Mouse (Mus musculus) bone marrow, adult 2 months (tissue): ENCODE results near the gene Copa. TPM values are rescaled to one million over a fixed set of nuclear protein-coding genes. Genes with fewer than 3 reads are reported as not detected.
A peak's percentile ranks its signal among the peaks of the same experiment; 100 is the strongest.

Source experiments
- H3K27ac ChIP-seq: fragments of 200-500 bp; 2 replicates; pipeline ENCODE4 v1.5.1; 2012; ENCODE audit warnings: low read depth, mild to moderate bottlenecking, control low read depth, inconsistent platforms, low read length; ENCODE audit not compliant: control insufficient read depth, poor library complexity, insufficient read depth
- H3K4me1 ChIP-seq: fragments of 200-500 bp; 2 replicates; pipeline ENCODE4 v1.6.1; 2011; ENCODE audit warnings: low read length; ENCODE audit not compliant: control insufficient read depth, insufficient read depth
- H3K4me3 ChIP-seq: fragments of 200-500 bp; replicated peaks from 2 replicates; pipeline ENCODE3; 2011; ENCODE audit warnings: mild to moderate bottlenecking, low read depth, low read length, control low read depth; ENCODE audit not compliant: control insufficient read depth
- CTCF ChIP-seq: fragments of 200-500 bp; IDR thresholded peaks from 2 replicates; pipeline ENCODE4 v1.5.1; 2011; ENCODE audit warnings: low read length, control low read depth; ENCODE audit not compliant: control insufficient read depth, insufficient read depth
- POLR2A ChIP-seq: fragments of 200-500 bp; IDR thresholded peaks from 2 replicates; pipeline ENCODE4 v1.6.1; 2011; ENCODE audit warnings: low read depth, mild to moderate bottlenecking, control low read depth, low read length, borderline replicate concordance; ENCODE audit not compliant: control insufficient read depth
- WGBS: fragments of 180-500 bp; shearing (Covaris S2); methylation state at CpG from one replicate; pipeline ENCODE4 v1.1.7; 2018; 5-methylcytosine and 5-hydroxymethylcytosine counted together
- polyA plus RNA-seq: library from polyadenylated mRNA; stranded (reverse); fragments of >200 nt; gene quantifications from 2 replicates; pipeline ENCODE4 v1.2.4, GENCODE M21; 2011; ENCODE audit warnings: low replicate concordance; ENCODE audit not compliant: missing spikeins, insufficient read depth, insufficient read length

Gene Copa
- polyA plus RNA-seq, result 35.1 and 45.8 TPM in 2 replicates

DNA sequence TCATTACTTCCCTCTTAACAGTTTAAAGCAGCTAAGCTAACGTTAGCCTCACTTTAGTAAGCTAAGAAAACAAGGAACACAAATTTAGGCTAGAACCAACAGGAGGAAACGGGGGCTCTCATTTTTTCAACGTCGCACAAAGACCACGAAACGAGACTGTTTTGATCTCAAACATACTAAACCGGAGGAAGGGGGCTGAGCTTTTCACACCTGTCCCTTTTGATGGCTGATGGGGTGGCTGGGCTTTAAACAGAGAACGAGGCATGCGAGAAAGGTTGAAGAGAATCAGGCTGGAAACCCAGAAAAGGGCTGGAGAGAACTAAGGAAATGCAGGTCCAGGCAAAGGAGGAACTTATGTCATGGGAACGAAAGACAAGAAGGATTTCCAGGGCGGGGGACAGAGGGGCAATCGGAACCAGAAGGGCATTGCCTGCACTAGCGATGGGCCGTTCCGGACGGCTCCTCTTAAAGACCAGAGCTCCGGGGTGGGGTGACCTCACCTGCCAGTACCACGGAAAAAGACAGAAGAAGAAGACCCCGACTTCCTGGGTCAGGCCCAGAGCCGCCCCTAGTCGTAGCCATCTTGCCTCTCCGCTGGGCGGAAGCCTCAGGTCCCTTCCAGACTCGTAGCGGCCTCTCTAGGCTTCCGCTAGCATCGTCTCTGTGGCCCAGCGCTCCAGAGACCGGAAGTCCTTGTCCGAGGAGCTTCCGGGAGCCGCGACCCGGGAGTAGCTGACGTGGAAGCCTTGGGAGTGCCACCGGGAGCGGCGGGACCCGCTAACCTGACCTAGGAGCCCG is at the start of gene Copa, which contains the start of gene Ncstn:
Gene Copa, plus strand, starts transcription at position 429 of the 798 bp plus-strand sequence.
Gene Ncstn, minus strand, starts transcription at position 695 of the 798 bp plus-strand sequence.
- peaks cover 3% of the 10 kb centered on the region; the same call in 1 of the 2 replicates for H3K4me1 ChIP-seq
- peak within 1 kb of the TSS; percentile 94 for H3K4me3 ChIP-seq
- TF ChIP-seq CTCF (no peak), POLR2A (peak; percentile 62; the same call in 1 of the 2 replicates)
- H3K27ac ChIP-seq, result peak within 1 kb of the TSS; percentile 45
- WGBS, result under 1% methylated on average over 40 of the region's 40 CpGs

DNA sequence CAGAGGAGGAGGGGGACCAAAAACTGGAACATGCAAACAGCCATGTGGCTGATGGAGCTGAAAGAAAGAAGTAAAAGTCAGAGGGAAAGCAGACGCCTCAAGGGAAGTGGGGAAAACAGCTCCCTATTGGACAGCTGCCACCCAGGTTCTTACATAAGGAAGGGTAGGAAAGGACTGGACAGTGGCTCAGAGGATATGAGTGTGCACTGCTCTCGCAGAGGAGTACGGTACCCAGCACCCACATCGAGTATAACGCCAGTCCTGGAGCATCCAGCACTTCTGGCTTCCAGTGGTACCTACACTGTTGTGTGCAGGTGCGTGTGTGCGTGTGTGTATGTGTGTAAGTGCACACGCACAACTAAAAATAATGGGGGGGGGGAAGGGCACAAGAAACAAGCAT is 35.9 kb upstream of the Copa start:
- Histone ChIP-seq H3K27ac (no peak overlapping the region), H3K4me3 (no peak overlapping the region), H3K4me1 (no peaks in the 10 kb centered on the region)
- no peak for TF ChIP-seq POLR2A
- WGBS, result 53% methylated on average over 8 of the region's 8 CpGs

DNA sequence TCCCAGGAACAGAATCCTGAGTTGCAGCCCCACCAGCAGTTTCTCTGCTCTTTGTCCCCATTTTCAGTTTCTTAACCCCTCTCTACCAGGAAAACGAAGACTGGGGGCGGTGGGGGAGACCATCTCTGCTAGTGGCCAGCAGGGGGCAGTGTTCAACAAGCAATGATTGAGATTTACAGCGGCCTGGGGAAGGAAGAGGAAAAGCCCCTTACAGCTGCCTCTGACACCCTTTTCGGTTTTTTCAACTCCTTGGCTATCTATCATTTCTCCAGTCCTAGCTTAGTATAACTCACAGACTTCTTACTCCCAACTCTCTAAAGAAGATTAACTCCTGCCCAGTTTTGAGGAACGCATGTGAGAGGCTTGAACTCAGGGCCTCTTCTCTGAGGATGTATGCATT is 35.4 kb upstream of the Copa start:
- H3K4me3 ChIP-seq, result no peak overlapping the region
- no peaks in the 10 kb centered on the region for H3K4me1 ChIP-seq
- TF ChIP-seq POLR2A (no peak), CTCF (peak; percentile 78)
- WGBS, result 22% methylated on average over 5 of the region's 5 CpGs
- H3K27ac ChIP-seq, result no peak overlapping the region

DNA sequence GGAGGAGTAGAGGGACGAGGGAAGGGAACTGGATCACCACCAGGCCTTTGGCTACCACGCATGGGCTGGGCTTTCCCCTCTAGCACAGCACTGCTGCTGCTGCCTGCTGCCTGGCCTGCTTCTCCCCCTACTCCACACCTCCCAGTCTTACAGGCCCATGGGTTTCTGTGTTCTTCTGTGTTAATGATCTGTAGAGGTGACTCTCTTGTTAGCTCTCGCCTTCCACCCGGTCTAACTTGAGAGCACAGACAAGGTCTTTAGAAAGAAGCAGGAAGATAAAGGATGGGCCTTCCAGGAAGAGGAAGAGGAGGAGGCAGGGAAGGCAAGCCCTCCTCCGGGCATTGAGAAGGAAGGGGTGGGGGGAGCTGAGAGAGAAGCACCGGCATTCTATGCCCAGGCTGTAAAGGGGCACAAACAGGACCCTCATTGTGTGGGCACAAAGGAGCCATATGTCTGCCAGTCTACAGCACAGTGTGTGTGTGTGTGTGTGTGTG is 34.0 kb upstream of the Copa start:
- Histone ChIP-seq H3K27ac (no peak overlapping the region), H3K4me3 (no peak overlapping the region), H3K4me1 (no peaks in the 10 kb centered on the region)
- 34% methylated on average over 6 of the region's 6 CpGs for WGBS
- TF ChIP-seq CTCF, result no peak

DNA sequence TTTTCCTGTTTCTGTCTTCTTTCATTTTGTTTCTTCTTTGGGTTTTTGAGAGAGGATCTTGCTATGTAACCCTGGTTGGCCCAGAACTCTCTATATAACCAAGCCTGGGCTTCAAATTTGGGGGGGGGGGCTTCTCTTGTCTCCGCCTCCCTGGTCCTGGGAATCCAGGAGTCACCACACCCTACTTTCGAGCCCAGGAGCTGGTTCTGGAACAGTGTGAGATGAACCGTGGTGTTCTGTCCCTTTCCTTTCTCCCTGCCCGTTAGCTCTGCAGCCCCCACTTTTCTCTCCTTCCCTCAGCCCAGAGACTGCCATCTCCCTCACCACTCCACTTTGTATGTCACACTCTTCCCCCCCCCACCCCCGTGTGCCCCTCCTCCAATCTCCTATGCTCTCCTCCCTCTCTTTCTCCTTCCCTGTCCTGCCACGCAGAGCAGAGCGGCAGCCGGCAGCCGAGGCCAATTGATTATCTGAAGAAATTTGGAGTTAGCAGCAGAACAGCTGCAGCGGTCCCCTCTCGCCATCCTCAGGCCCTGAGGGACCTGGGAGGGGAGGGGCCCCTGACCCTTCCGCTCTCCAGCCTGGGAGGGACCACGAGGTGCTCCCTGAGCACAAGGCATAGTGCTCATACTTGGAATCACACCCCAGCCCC is 33.1 kb upstream of the Copa start:
- Histone ChIP-seq H3K27ac (no peak overlapping the region), H3K4me1 (no peaks in the 10 kb centered on the region), H3K4me3 (no peak overlapping the region)
- WGBS, result 80% methylated on average over 13 of the region's 13 CpGs
- no peak for TF ChIP-seq POLR2A

DNA sequence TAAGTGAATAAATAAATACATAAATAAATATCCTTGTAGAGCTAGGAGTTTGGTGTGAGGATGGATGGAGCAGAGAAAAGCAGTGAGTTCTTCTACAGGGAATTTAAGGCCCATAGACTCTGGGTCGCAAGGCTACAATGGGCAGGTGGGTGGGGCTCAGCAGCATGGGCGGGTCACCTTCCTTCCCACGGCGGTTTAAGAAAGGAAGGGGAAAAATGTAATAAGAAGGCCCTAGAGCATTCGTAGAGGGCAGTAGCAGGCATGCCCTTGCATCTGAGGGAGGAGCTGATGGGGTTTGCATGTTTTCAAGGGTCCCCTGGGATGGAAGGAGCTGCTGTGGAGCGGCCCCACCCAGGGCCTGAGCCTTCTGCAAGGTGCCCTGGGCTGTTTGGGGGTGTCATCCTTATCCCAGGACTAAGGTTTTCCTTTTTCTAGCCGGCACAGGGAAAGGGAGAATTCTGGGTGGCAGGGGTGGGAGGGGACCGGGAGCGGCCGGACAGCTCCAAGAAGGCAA is 29.5 kb upstream of the Copa start:
- no peaks in the 10 kb centered on the region for H3K4me1 ChIP-seq
- WGBS, result 32% methylated on average over 10 of the region's 10 CpGs
- no peak overlapping the region for H3K27ac ChIP-seq
- TF ChIP-seq POLR2A (no peak), CTCF (no peak)
- no peak overlapping the region for H3K4me3 ChIP-seq

DNA sequence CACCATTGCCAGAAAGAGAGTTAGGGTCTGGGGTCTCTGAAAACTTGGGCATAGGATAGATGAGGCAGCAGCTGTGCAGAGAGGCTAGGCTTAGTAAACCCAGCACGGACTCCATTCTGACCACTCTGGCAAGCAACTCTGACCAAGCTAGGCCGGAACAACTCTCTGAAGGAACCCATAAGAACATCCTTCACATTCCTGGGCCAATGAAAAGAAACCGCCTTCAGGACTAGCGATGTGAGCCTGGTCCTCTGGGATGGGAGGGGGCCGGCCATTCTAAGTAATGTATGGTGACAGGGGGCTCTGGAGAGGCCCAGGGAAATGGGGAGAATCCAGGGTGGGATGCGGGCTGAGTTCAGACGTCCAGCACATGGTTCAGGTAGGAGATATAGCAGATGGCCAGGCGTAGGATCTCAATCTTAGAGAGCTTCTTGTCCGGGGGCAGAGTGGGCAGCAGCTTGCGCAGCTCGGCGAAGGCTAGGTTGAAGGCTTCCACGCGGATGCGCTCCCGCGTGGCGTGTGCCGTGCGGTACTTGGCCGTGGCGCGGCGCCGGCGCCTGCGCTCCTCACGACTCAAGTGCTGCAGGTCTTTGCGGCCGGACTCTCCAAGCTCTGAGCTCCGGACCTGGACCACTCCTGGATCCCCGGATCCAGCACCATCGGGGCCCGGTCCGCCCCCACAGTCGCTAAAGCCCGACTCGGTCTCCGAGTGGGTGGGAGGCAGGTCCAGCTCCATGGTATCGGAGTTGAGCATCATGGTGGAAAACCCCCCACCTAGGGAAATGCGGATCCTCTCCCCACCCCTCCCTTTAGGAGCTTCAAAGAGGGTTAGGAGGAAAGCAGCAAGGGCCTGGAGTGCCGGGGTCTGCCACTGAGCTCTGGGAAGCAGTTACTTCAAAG is 28.5 kb upstream of the Copa start:
- Histone ChIP-seq H3K27ac (no peak overlapping the region), H3K4me3 (no peak overlapping the region), H3K4me1 (no peaks in the 10 kb centered on the region)
- TF ChIP-seq CTCF (no peak), POLR2A (no peak)
- 8% methylated on average over 42 of the region's 42 CpGs for WGBS
